Mouse (Mus musculus): ENCODE measurements at regions not wholly inside any gene's neighbourhood (a gene's known extent, or its start where the extent isn't known, plus 50 kb on each side); places are given as distances from the start of the nearest gene placed in this dataset.
A peak's percentile ranks its signal among the peaks of the same experiment; 100 is the strongest.

DNA sequence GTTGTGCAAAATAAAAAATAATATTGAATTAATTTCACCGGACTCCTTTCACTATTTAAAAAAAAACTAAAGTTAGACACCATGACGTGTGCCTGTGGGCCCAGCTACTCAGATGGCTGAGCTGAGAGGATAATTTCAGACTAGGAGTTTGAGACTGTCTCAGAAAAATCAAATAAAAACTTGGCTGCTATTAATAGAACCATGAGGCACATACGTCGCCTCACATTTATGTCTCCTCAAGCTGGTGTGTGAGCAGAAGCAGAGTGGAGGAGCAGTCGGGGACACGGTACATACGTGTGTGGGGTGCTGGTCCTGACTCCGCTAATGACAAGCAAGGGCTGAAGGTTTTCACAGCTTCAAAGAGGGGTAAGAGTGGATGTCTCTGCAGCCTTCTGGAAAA, 52.8 kb upstream of the Dmrtb1 start:
- peaks cover 49% of the 10 kb centered on the region for H3K4me1 ChIP-seq (replicated peaks)
- no peak for DNase-seq (ENCODE audit: low spot score)
- H3K9me3 ChIP-seq: no peaks in the 10 kb centered on the region
- no peak overlapping the region for H3K4me3 ChIP-seq
- WGBS: 94% methylated on average over 8 of the region's 8 CpGs
- no peak overlapping the region for H3K27ac ChIP-seq
- H3K36me3 ChIP-seq: no peaks in the 10 kb centered on the region
- H3K27me3 ChIP-seq (ENCODE audit: insufficient read depth, poor library complexity, severe bottlenecking): peaks cover 54% of the 10 kb centered on the region

DNA sequence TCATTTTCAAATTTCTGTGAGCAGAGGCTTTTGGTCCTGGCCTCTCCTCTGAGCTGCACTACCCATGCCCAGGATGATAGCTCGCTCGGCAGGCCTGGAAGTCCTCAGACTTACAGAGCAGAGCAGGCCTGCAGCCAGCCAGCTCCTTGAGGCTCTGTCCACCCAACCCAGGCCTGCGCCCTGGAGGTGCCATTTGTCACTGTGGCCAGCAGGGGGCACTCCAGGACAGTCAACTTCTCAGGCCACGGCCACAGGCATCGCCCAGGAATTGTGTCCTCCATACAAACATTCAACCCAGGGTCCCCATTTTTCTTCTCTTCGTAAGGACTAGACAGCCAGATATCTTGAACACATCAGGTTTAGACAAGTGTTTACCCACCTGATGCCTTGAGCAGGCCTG, 53.9 kb upstream of the Dmrtb1 start:
- H3K4me3 ChIP-seq: no peak overlapping the region
- H3K27ac ChIP-seq: peak overlapping the region; percentile 13
- H3K36me3 ChIP-seq: no peaks in the 10 kb centered on the region
- H3K27me3 ChIP-seq (ENCODE audit: insufficient read depth, poor library complexity, severe bottlenecking): peaks cover 54% of the 10 kb centered on the region
- no peaks in the 10 kb centered on the region for H3K9me3 ChIP-seq
- H3K4me1 ChIP-seq (replicated peaks): peaks cover 39% of the 10 kb centered on the region
- peak; percentile 89 for DNase-seq (ENCODE audit: low spot score)
- 17% methylated on average over 6 of the region's 6 CpGs for WGBS

DNA sequence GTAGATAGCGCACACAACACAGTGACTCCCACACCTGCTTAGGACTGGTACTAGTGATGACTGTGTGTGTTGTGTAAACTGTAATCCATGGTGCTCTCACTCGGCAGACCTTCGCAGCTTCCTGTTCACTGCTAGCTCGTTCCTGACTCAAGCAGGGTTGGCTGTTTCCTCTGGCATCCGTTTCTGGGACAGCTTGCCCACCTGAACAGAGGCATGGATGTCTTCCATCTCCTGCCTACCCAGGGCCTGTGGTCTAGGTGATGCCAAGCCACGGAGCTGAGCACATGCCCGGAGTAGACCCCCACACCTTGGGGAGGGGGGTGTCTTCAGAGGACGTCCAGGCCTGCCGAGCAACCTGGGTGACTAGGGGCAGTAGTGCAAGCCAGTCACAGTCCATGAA, 54.7 kb upstream of the Dmrtb1 start:
- H3K9me3 ChIP-seq: no peaks in the 10 kb centered on the region
- no peak overlapping the region for H3K4me3 ChIP-seq
- H3K27ac ChIP-seq: peak overlapping the region; percentile 46; the same call in 1 of the 2 replicates
- peaks cover 47% of the 10 kb centered on the region for H3K27me3 ChIP-seq (ENCODE audit: insufficient read depth, poor library complexity, severe bottlenecking)
- peaks cover 30% of the 10 kb centered on the region for H3K4me1 ChIP-seq (replicated peaks)
- 87% methylated on average over 9 of the region's 9 CpGs for WGBS
- DNase-seq (ENCODE audit: low spot score): no peak
- no peaks in the 10 kb centered on the region for H3K36me3 ChIP-seq

DNA sequence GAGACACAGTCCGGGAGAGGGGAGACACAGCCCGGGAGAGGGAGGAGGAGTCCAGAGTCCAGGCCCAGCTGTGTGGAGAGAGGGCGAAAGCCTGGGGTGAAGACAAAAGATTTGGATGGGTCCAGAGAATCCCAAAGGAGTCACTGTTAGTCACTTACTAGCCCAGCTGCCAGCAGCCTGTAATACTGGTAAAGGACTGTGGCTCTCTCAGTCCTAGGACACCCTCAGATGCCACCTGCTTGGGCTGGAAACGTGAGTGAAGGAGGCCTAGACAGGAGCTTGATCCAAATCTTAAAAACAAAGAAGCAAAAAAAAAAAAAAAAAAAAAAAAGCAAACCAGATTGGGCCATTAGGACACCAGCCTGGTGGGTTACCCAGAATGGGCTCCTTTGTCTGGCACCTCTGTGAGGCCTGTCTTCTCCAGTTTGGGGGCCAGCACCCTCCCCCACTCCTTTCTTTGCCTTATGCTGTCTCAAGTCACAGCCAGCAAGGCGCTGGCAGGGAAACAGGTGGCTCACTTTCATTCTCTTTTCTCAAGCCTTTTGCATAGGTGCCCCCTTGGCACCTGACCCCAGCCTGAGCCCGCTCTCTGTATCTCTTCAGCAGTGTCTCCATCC, 55.9 kb upstream of the Dmrtb1 start:
- WGBS: 49% methylated on average over 6 of the region's 6 CpGs
- H3K27ac ChIP-seq: peak overlapping the region; percentile 76
- no peaks in the 10 kb centered on the region for H3K9me3 ChIP-seq
- H3K27me3 ChIP-seq (ENCODE audit: insufficient read depth, poor library complexity, severe bottlenecking): peaks cover 40% of the 10 kb centered on the region
- DNase-seq (ENCODE audit: low spot score): no peak
- no peak overlapping the region for H3K4me3 ChIP-seq
- no peaks in the 10 kb centered on the region for H3K36me3 ChIP-seq
- peaks cover 26% of the 10 kb centered on the region for H3K4me1 ChIP-seq (replicated peaks)

DNA sequence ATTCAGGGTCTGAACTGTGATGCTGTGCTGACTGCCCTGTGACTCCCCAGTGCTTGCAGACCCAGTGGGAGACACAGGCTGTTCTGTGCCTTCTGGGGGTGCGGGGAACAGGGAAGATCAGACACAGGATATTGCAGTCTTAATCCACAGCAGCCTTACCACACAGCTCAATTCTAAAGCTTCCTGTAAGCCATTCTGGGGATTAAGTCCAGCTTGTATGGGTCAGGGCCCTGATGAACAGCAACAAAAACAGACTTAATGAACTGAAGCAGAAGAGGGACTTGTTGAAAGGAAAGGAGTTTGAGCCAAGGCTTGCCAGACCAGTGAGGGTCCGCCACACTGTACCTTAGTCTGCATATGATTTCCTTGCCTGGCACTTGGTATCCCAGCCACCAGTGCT, 58.4 kb upstream of the Lrp8 start:
- Histone ChIP-seq H3K27ac (no peak overlapping the region), H3K4me1 (replicated peaks) (peaks cover 38% of the 10 kb centered on the region), H3K27me3 (ENCODE audit: insufficient read depth, poor library complexity, severe bottlenecking) (peaks cover 30% of the 10 kb centered on the region), H3K4me3 (no peak overlapping the region), H3K9me3 (no peaks in the 10 kb centered on the region), H3K36me3 (no peaks in the 10 kb centered on the region)
- DNase-seq (ENCODE audit: low spot score): no peak
- 79% methylated on average over 2 of the region's 2 CpGs for WGBS

DNA sequence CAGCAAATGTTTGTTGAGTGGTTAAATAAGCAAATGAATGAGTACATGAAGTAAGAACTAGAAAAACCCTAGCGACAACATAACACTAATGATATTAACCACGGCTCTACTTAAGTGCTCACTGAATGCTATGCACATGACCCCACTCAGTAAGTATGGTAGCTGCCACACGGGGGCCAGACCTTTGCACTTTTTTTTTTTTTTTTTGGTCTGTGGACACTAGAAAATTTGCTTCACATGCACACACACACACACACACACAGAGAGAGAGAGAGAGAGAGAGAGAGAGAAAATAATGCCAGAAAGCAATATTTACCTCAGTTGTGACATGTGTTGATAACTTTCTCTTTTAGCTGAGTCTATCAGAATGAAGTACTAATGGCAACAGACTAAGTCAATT, 55.7 kb upstream of the Lrp8 start:
- Histone ChIP-seq H3K27ac (no peak overlapping the region), H3K9me3 (no peaks in the 10 kb centered on the region), H3K27me3 (ENCODE audit: insufficient read depth, poor library complexity, severe bottlenecking) (peaks cover 16% of the 10 kb centered on the region; the same call in 1 of the 2 replicates), H3K36me3 (no peaks in the 10 kb centered on the region), H3K4me3 (no peak overlapping the region), H3K4me1 (replicated peaks) (peaks cover 34% of the 10 kb centered on the region)
- DNase-seq (ENCODE audit: low spot score): no peak
- 87% methylated on average over 3 of the region's 3 CpGs for WGBS

DNA sequence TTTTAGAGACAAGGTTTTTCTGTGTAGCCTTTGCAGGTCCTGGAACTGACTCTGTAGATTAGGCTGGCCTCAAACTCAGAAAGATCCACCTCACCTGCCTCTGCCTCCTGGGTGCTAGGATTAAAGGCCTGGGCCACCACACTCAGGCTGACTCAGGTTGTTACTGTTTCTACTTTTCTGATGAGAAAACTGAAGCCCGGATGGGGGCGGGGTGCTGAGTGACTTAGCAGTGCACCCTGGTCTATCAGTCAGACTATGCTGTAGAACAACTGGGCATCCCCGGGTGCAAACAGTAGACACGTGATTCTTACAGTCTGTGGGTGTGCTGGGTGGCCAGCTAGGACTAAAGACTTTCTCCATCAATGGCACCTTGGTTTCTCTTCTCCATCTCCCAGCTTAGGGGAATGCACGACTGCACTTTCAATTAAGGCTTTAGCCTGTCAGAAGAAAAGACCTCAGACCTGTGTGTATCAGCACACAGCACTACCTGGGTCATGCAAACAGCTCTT, 55.1 kb upstream of the Lrp8 start:
- H3K36me3 ChIP-seq: no peaks in the 10 kb centered on the region
- peaks cover 16% of the 10 kb centered on the region; the same call in 1 of the 2 replicates for H3K27me3 ChIP-seq (ENCODE audit: insufficient read depth, poor library complexity, severe bottlenecking)
- no peaks in the 10 kb centered on the region for H3K9me3 ChIP-seq

DNA sequence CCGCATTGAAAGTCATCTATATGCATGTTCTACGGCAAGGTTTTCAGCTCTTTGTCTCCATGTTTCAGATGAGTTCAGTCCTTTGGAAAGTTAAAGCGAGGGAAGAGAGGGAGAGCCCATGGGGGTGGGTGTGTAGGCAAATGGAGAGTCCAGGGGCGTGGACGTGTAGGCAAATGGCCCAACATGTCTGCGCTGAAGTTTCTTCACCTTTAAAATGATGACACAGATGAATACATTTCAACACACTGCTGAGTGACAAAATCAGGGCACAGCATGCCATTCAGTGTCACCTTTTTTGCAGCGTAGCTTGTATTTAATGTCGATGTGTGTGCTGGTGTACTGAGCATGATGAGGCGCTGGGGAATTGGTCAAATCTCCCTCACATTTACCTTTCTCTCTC, 54.6 kb upstream of the Lrp8 start:
- no peak overlapping the region for H3K27ac ChIP-seq
- H3K36me3 ChIP-seq: no peaks in the 10 kb centered on the region
- H3K27me3 ChIP-seq (ENCODE audit: insufficient read depth, poor library complexity, severe bottlenecking): peaks cover 16% of the 10 kb centered on the region; the same call in 1 of the 2 replicates
- peaks cover 37% of the 10 kb centered on the region for H3K4me1 ChIP-seq (replicated peaks)
- DNase-seq (ENCODE audit: low spot score): no peak
- H3K9me3 ChIP-seq: no peaks in the 10 kb centered on the region
- 86% methylated on average over 9 of the region's 9 CpGs for WGBS
- H3K4me3 ChIP-seq: no peak overlapping the region

More for the DNA sequence above, 55.1 kb upstream of the Lrp8 start:
- Histone ChIP-seq H3K4me3 (no peak overlapping the region), H3K27ac (no peak overlapping the region), H3K4me1 (replicated peaks) (peaks cover 37% of the 10 kb centered on the region)
- WGBS: 80% methylated on average over 5 of the region's 5 CpGs
- DNase-seq (ENCODE audit: low spot score): no peak

DNA sequence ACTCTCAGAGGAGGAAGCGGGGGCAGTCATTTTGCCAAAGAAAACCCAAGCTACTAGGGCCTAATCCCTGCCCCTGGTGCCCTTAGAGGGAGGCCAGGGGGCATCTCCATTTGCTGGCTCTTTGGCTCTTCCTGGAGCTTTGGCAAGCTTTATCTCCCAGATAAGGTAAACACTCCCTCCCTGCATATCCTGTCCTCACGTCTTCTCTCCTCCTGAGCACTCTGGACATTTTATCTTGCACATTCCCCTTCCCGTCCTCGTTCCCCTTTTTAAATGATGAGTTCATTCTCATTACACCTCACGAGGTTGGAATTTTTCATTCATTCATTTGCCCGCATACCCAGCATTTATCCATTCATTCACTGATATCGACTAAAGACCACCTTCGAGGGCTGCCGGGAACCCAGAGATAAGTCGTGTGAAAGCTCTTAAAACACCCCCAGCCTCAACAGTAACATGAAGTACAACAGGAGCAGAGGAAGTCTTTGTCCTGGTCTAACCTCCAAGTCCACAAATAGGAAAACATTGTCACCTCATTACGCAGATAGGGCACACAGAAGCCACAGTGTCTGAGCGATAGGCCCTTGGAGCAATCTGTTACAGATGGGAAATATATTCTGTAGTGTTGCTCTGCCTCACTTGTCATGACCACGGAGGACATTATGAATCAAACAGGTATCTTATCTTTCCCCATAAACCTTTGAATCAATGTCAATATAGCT, 54.0 kb upstream of the Lrp8 start:
- Histone ChIP-seq H3K36me3 (no peaks in the 10 kb centered on the region), H3K4me1 (replicated peaks) (peaks cover 37% of the 10 kb centered on the region), H3K27ac (no peak overlapping the region), H3K9me3 (no peaks in the 10 kb centered on the region), H3K4me3 (no peak overlapping the region), H3K27me3 (ENCODE audit: insufficient read depth, poor library complexity, severe bottlenecking) (peaks cover 16% of the 10 kb centered on the region; the same call in 1 of the 2 replicates)
- 82% methylated on average over 13 of the region's 13 CpGs for WGBS
- no peak for DNase-seq (ENCODE audit: low spot score)

DNA sequence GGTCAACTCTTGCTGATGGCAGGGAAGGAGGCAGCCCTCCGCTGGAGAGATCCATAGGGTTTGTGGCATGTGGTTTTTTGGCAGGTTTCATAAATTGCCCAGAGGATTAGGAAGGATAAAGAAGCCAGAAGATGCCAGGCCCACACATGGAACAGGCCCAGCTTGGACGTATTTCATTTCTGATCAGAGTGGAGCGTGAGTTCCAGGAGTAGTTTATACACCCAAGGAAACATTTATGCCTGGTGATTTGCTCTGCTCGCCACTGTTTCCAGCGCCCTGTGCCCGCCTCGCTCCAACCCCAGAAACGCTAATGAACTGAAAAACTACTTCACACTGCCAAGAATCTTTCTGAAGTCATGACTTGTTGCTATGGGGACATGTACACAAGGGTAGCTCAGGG, 53.0 kb upstream of the Lrp8 start:
- no peaks in the 10 kb centered on the region for H3K9me3 ChIP-seq
- no peak overlapping the region for H3K27ac ChIP-seq
- peaks cover 17% of the 10 kb centered on the region; the same call in 1 of the 2 replicates for H3K27me3 ChIP-seq (ENCODE audit: insufficient read depth, poor library complexity, severe bottlenecking)
- peaks cover 42% of the 10 kb centered on the region for H3K4me1 ChIP-seq (replicated peaks)
- H3K36me3 ChIP-seq: no peaks in the 10 kb centered on the region
- DNase-seq (ENCODE audit: low spot score): no peak
- no peak overlapping the region for H3K4me3 ChIP-seq
- 90% methylated on average over 8 of the region's 8 CpGs for WGBS

DNA sequence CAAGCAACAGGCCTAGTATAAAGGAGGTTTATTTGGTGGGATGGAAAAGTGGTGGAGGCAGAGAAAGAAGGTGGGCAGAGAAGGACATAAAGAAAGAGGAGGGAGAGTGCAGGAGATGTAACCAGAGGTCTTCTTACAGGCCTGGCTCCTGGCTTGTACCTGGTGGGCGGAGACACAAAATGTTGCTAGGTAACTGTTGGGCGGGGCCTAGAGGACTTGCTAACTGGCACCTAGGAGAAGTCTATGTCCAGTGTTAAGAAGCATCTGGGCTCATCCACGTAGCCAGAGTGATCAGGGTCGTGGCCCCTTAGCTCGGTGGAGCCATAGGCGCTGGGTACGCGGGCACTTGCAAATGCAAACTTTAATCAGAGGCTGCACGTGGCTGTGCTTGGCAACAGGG, 52.0 kb upstream of the Lrp8 start:
- Histone ChIP-seq H3K4me3 (no peak overlapping the region), H3K36me3 (no peaks in the 10 kb centered on the region), H3K4me1 (replicated peaks) (peaks cover 39% of the 10 kb centered on the region), H3K27ac (0 out of 2 replicates have a peak overlapping the region, but pooled peaks have one; percentile 29), H3K9me3 (no peaks in the 10 kb centered on the region), H3K27me3 (ENCODE audit: insufficient read depth, poor library complexity, severe bottlenecking) (0 out of 2 replicates have a peak, but pooled peaks cover 14% of the 10 kb centered on the region)
- no peak for DNase-seq (ENCODE audit: low spot score)
- 54% methylated on average over 9 of the region's 9 CpGs for WGBS
